Mouse (Mus musculus) adrenal gland, postnatal 0 days (tissue): ENCODE measurements around the gene Kcnk6. TPM values are rescaled to one million over a fixed set of nuclear protein-coding genes. Genes with fewer than 3 reads are reported as not detected.

ENCODE experiments used
- polyA plus RNA-seq: library from polyadenylated mRNA; unstranded; fragments of >200 nt; fragmentation: Nextera tagmentation; extraction: Ambion mirVana; gene quantifications from 2 replicates; pipeline ENCODE4 v1.2.1, GENCODE M21; 2015

Kcnk6 gene
- 0.69 and 1.3 TPM in 2 replicates for polyA plus RNA-seq

GRCm38 (mm10) chr7:29232247-29233013 is at the start of gene Kcnk6:
Gene Kcnk6 (minus strand): TSS chr7:29232515.

GRCm38 (mm10) chr7:29281201-29282073 is 49.1 kb upstream of the Kcnk6 start, which contains the start of gene Spint2:
Gene Spint2 (minus strand): TSS chr7:29281912.

GRCm38 (mm10) chr7:29248261-29248841 is 16.0 kb upstream of the Kcnk6 start, which contains the start of gene 2200002D01Rik:
Gene 2200002D01Rik (minus strand): TSS chr7:29248466.

GRCm38 (mm10) chr7:29238019-29238967 is 6.0 kb upstream of the Kcnk6 start, which contains the start of gene Yif1b:
Gene Yif1b (plus strand): TSS chr7:29238329.

GRCm38 (mm10) chr7:29213675-29214082 is 18.6 kb downstream of the Kcnk6 start, which contains the start of gene Catsperg1:
Gene Catsperg1 (minus strand): TSS chr7:29214035.

GRCm38 (mm10) chr7:29180077-29180853 is 52.0 kb downstream of the Kcnk6 start, which contains the start of gene Psmd8:
Gene Psmd8 (minus strand): TSS chr7:29180701.

Other genes starting within 250 kb of the Kcnk6 start
- 0.41 and 1.5 TPM in 2 replicates for gene Ryr1, start 107.3 kb downstream of the Kcnk6 start, polyA plus RNA-seq
- gene Rasgrp4, start 97.7 kb downstream of the Kcnk6 start, polyA plus RNA-seq, result 0.65 and 0.72 TPM in 2 replicates
- 22.0 and 30.3 TPM in 2 replicates for gene Fam98c, start 76.3 kb downstream of the Kcnk6 start, polyA plus RNA-seq
- gene Ggn, start 62.3 kb downstream of the Kcnk6 start, polyA plus RNA-seq, result 0.65 and 1.1 TPM in 2 replicates
- gene Spred3, start 62.1 kb downstream of the Kcnk6 start, polyA plus RNA-seq, result 2.3 and 3.7 TPM in 2 replicates
- 266 and 370 TPM in 2 replicates for gene Psmd8, start 51.8 kb downstream of the Kcnk6 start, polyA plus RNA-seq
- gene Catsperg1, start 18.5 kb downstream of the Kcnk6 start, polyA plus RNA-seq, result 0.76 and 1.7 TPM in 2 replicates
- 75.2 and 79.0 TPM in 2 replicates for gene Yif1b, start 5.8 kb upstream of the Kcnk6 start, polyA plus RNA-seq
- 16.2 and 34.8 TPM in 2 replicates for gene 2200002D01Rik, start 16.0 kb upstream of the Kcnk6 start, polyA plus RNA-seq
- gene Spint2, start 49.4 kb upstream of the Kcnk6 start, polyA plus RNA-seq, result 67.7 and 134 TPM in 2 replicates
- 22.7 and 34.9 TPM in 2 replicates for gene Ppp1r14a, start 56.8 kb upstream of the Kcnk6 start, polyA plus RNA-seq
- gene Dpf1, start 71.4 kb upstream of the Kcnk6 start, polyA plus RNA-seq, result 4.8 and 7.1 TPM in 2 replicates